Mouse (Mus musculus): ENCODE results near the gene Dgke. TPM values are rescaled to one million over a fixed set of nuclear protein-coding genes. Genes with fewer than 3 reads are reported as not detected.
"Not testable (repeated sequence)": the region's sequence is repeated elsewhere in the genome, so short reads cannot be mapped to it uniquely, and the experiment has no call there.

Gene Dgke
- polyA plus RNA-seq, 1 experiment from 2014 or later: 5.5 TPM

- ATAC-seq (ENCODE audit: insufficient read depth) (no peak), DNase-seq (no peak)
- no peaks in the 10 kb centered on the region for H3K27me3 ChIP-seq (ENCODE audit: insufficient read depth, low read length)
- no peak overlapping the region for H3K4me2 ChIP-seq
- TF ChIP-seq CTCF (IDR thresholded peaks at IDR 0.05; ENCODE audit: low read depth): no peak
- no peaks in the 10 kb centered on the region for H3K9me3 ChIP-seq (ENCODE audit: low read depth, low read length)
- no peak overlapping the region for H3K4me3 ChIP-seq (ENCODE audit: low read depth, low read length)
- no peaks in the 10 kb centered on the region for H3K4me1 ChIP-seq (ENCODE audit: insufficient read depth)
- H3K36me3 ChIP-seq (ENCODE audit: insufficient read depth): no peaks in the 10 kb centered on the region
- H3K27ac ChIP-seq (ENCODE audit: low read depth): no peak overlapping the region
- 65% methylated on average over 6 of the region's 6 CpGs for WGBS
- H3K9ac ChIP-seq: no peak overlapping the region
These were observed 32.3 kb upstream of the Dgke start for GRCm38 (mm10) chr11:89098930-89099329.

GRCm38 (mm10) chr11:89098083-89098835, 31.6 kb upstream of the Dgke start:
- TF ChIP-seq CTCF (IDR thresholded peaks at IDR 0.05; ENCODE audit: low read depth): no peak
- no peaks in the 10 kb centered on the region for H3K4me1 ChIP-seq (ENCODE audit: insufficient read depth)
- no peak for DNase-seq
- no peak overlapping the region for H3K9ac ChIP-seq
- WGBS: 67% methylated on average over 17 of the region's 17 CpGs
- no peak overlapping the region for H3K27ac ChIP-seq (ENCODE audit: low read depth)
- no peaks in the 10 kb centered on the region for H3K9me3 ChIP-seq (ENCODE audit: low read depth, low read length)
- no peak overlapping the region for H3K4me3 ChIP-seq (ENCODE audit: low read depth, low read length)
- no peaks in the 10 kb centered on the region for H3K27me3 ChIP-seq (ENCODE audit: insufficient read depth, low read length)
- no peak overlapping the region for H3K4me2 ChIP-seq
- no peaks in the 10 kb centered on the region for H3K36me3 ChIP-seq (ENCODE audit: insufficient read depth)
- ATAC-seq (ENCODE audit: insufficient read depth): no peak

- H3K4me2 ChIP-seq; ATAC-seq (ENCODE audit: insufficient read depth): not testable (repeated sequence)
These were observed 30.6 kb upstream of the Dgke start for GRCm38 (mm10) chr11:89097292-89097691.

GRCm38 (mm10) chr11:89095306-89095705, 28.7 kb upstream of the Dgke start:
- 63% methylated on average over 3 of the region's 3 CpGs for WGBS

More at GRCm38 (mm10) chr11:89097292-89097691, 30.6 kb upstream of the Dgke start:
- H3K27ac ChIP-seq (ENCODE audit: low read depth); H3K4me1 ChIP-seq (ENCODE audit: insufficient read depth); H3K36me3 ChIP-seq (ENCODE audit: insufficient read depth); H3K9me3 ChIP-seq (ENCODE audit: low read depth, low read length); DNase-seq; H3K27me3 ChIP-seq (ENCODE audit: insufficient read depth, low read length); H3K9ac ChIP-seq; H3K4me3 ChIP-seq (ENCODE audit: low read depth, low read length): not testable (repeated sequence)
- 85% methylated on average over 10 of the region's 10 CpGs for WGBS

GRCm38 (mm10) chr11:89092714-89093113, 26.1 kb upstream of the Dgke start:
- Histone ChIP-seq H3K9ac (no peak overlapping the region), H3K36me3 (ENCODE audit: insufficient read depth) (no peaks in the 10 kb centered on the region), H3K27ac (ENCODE audit: low read depth) (no peak overlapping the region), H3K4me2 (no peak overlapping the region), H3K27me3 (ENCODE audit: insufficient read depth, low read length) (no peaks in the 10 kb centered on the region), H3K4me1 (ENCODE audit: insufficient read depth) (no peaks in the 10 kb centered on the region), H3K4me3 (ENCODE audit: low read depth, low read length) (no peak overlapping the region), H3K9me3 (ENCODE audit: low read depth, low read length) (no peaks in the 10 kb centered on the region)
- peak; percentile 49 for DNase-seq
- ATAC-seq (ENCODE audit: insufficient read depth): no peak
- TF ChIP-seq CTCF (IDR thresholded peaks at IDR 0.05; ENCODE audit: low read depth): no peak
- WGBS: 55% methylated on average over 9 of the region's 9 CpGs

More at GRCm38 (mm10) chr11:89095306-89095705, 28.7 kb upstream of the Dgke start:
- Histone ChIP-seq H3K4me2 (no peak overlapping the region), H3K27ac (ENCODE audit: low read depth) (no peak overlapping the region), H3K4me1 (ENCODE audit: insufficient read depth) (no peaks in the 10 kb centered on the region), H3K36me3 (ENCODE audit: insufficient read depth) (no peaks in the 10 kb centered on the region), H3K9ac (no peak overlapping the region), H3K4me3 (ENCODE audit: low read depth, low read length) (no peak overlapping the region), H3K27me3 (ENCODE audit: insufficient read depth, low read length) (no peaks in the 10 kb centered on the region), H3K9me3 (ENCODE audit: low read depth, low read length) (no peaks in the 10 kb centered on the region)
- no peak for TF ChIP-seq CTCF (IDR thresholded peaks at IDR 0.05; ENCODE audit: low read depth)
- ATAC-seq (ENCODE audit: insufficient read depth) (no peak), DNase-seq (no peak)

- H3K4me3 ChIP-seq (ENCODE audit: low read depth, low read length); ATAC-seq (ENCODE audit: insufficient read depth); H3K27me3 ChIP-seq (ENCODE audit: insufficient read depth, low read length); H3K36me3 ChIP-seq (ENCODE audit: insufficient read depth); H3K9me3 ChIP-seq (ENCODE audit: low read depth, low read length); H3K4me2 ChIP-seq; H3K4me1 ChIP-seq (ENCODE audit: insufficient read depth); H3K9ac ChIP-seq; H3K27ac ChIP-seq (ENCODE audit: low read depth); DNase-seq: not testable (repeated sequence)
- WGBS: 94% methylated on average over 7 of the region's 7 CpGs
These were observed 23.7 kb upstream of the Dgke start for GRCm38 (mm10) chr11:89090359-89090758.

- 90% methylated on average over 4 of the region's 4 CpGs for WGBS
- no peak overlapping the region for H3K9ac ChIP-seq
- H3K4me1 ChIP-seq (ENCODE audit: insufficient read depth): no peaks in the 10 kb centered on the region
- no peaks in the 10 kb centered on the region for H3K9me3 ChIP-seq (ENCODE audit: low read depth, low read length)
- no peak overlapping the region for H3K27ac ChIP-seq (ENCODE audit: low read depth)
- ATAC-seq (ENCODE audit: insufficient read depth): no peak
- H3K36me3 ChIP-seq (ENCODE audit: insufficient read depth): no peaks in the 10 kb centered on the region
- H3K4me2 ChIP-seq: no peak overlapping the region
- no peak overlapping the region for H3K4me3 ChIP-seq (ENCODE audit: low read depth, low read length)
- peak; percentile 38; the same call in 1 of the 2 replicates for TF ChIP-seq CTCF (IDR thresholded peaks at IDR 0.05; ENCODE audit: low read depth)
- H3K27me3 ChIP-seq (ENCODE audit: insufficient read depth, low read length): no peaks in the 10 kb centered on the region
- DNase-seq: no peak
These were observed 22.1 kb upstream of the Dgke start for GRCm38 (mm10) chr11:89088754-89089153.

All from lung, embryonic 14.5 days (tissue).